Mouse (Mus musculus): ENCODE results near the gene Kcnip1. TPM values are rescaled to one million over a fixed set of nuclear protein-coding genes. Genes with fewer than 3 reads are reported as not detected.

Gene Kcnip1
- total and polyA plus RNA-seq, 2 experiments from 2014 or later = 0.05 TPM; not detected in 1

DNA sequence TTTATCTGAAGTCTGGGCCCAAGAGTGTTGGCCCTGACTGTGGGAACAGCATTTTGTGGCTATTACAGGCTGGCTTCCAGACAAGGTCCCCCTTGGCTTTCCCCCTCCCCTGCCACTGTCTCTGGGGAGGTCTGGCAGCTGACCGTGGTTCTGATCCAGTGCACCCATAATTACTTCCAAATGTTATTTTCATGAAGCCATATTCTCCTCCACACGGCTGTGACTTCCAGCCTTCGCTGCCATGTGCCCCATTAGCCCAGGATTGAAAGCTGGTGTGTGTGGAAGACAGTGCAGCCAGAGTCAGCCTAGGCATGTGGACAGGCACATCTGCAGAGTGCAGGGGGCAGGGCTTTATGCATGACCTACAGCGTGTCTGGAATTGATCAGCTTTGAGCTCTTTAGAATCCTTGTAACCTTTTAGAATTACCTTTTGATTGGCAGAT is 240.5 kb downstream of the Kcnip1 start:
- Histone ChIP-seq H3K4me2 (ENCODE audit: low read depth, low read length) (no peak overlapping the region), H3K9ac (replicated peaks; ENCODE audit: low read depth, low read length) (no peak overlapping the region), H3K36me3 (replicated peaks; ENCODE audit: control insufficient read depth, insufficient read depth, low read length) (no peaks in the 10 kb centered on the region), H3K4me1 (ENCODE audit: control insufficient read depth, insufficient read depth) (no peaks in the 10 kb centered on the region), H3K9me3 (replicated peaks; ENCODE audit: control insufficient read depth, low read length) (no peaks in the 10 kb centered on the region), H3K27ac (ENCODE audit: low read depth) (no peak overlapping the region), H3K27me3 (ENCODE audit: control insufficient read depth, insufficient read depth, low read length) (no peaks in the 10 kb centered on the region), H3K4me3 (ENCODE audit: low read depth, low read length) (no peak overlapping the region)
- no peak for ATAC-seq (ENCODE audit: insufficient read depth, low read depth)
- TF ChIP-seq EP300 (IDR thresholded peaks at IDR 0.05; ENCODE audit: low read depth) (no peak), CTCF (IDR thresholded peaks at IDR 0.05; ENCODE audit: low read depth) (no peak)
- DNase-seq (ENCODE audit: low spot score) = no peak
- 70% methylated on average over 4 of the region's 4 CpGs for WGBS

DNA sequence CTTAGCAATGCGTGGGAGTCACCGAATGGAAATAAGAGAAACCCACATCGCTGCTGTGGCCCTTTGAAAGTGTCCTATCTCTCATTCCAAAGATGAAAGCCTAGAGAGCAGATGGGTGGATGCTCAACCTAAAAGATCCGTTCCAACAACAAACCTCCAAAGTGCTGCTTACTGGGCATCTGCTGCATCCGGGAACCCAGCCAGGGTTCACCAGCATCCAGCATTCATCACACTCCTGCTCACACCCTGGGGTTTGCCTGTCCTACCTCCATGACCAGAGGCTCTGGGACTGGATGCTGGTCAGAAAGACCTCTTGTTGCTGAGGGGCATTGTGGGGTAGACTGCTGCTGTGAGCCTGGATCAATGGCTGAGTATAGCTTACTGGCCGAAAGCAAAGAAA is 241.4 kb downstream of the Kcnip1 start:
- Histone ChIP-seq H3K4me3 (ENCODE audit: low read depth, low read length) (no peak overlapping the region), H3K4me1 (ENCODE audit: control insufficient read depth, insufficient read depth) (no peaks in the 10 kb centered on the region), H3K27ac (ENCODE audit: low read depth) (no peak overlapping the region), H3K27me3 (ENCODE audit: control insufficient read depth, insufficient read depth, low read length) (no peaks in the 10 kb centered on the region), H3K9ac (replicated peaks; ENCODE audit: low read depth, low read length) (no peak overlapping the region), H3K9me3 (replicated peaks; ENCODE audit: control insufficient read depth, low read length) (no peaks in the 10 kb centered on the region), H3K4me2 (ENCODE audit: low read depth, low read length) (no peak overlapping the region), H3K36me3 (replicated peaks; ENCODE audit: control insufficient read depth, insufficient read depth, low read length) (no peaks in the 10 kb centered on the region)
- no peak for ATAC-seq (ENCODE audit: insufficient read depth, low read depth)
- TF ChIP-seq CTCF (IDR thresholded peaks at IDR 0.05; ENCODE audit: low read depth) (no peak), EP300 (IDR thresholded peaks at IDR 0.05; ENCODE audit: low read depth) (no peak)
- WGBS = 86% methylated on average over 6 of the region's 6 CpGs
- DNase-seq (ENCODE audit: low spot score) = no peak

DNA sequence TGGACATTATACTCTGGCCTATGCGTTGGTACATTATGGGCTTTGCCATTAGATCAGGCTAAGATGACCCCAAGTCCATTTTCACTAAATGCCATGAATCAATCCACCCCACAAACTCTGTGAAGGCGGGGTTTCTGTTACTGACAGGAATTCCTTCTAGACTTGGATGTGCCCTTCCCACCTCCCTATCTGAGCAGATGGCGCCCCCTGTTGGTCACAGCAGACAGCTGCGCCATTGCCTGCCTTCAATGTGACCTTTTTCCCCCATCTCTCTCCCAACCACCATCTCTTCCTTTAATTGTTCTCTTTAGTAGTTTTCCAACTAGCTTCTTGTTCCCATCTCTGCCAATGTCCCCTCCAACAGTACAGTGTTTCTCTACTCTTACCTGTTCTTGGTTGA is 243.0 kb downstream of the Kcnip1 start:
- no peak for ATAC-seq (ENCODE audit: insufficient read depth, low read depth)

DNA sequence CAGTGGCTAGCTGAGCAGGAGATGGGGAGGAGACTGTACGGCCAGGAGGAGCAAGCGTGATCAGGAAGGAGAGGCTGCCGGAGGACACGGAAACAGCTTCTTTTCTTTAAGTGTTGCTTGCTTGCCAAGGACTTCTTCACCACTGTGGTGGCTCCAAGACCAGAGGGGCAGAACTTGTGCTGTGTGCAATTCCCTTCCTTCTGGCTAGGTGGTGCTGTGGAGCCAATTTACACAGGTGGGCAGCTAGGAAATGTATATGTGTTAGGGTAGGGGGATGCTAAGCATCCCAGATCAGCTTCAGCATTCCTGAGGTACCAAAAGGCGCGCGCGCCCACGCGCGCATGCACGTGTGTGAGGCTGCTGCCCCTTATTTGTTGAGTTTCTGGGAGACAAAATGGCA is 243.5 kb downstream of the Kcnip1 start:
- no peak overlapping the region for H3K4me2 ChIP-seq (ENCODE audit: low read depth, low read length)
- H3K36me3 ChIP-seq (replicated peaks; ENCODE audit: control insufficient read depth, insufficient read depth, low read length) = no peaks in the 10 kb centered on the region
- no peak for DNase-seq (ENCODE audit: low spot score)
- H3K4me1 ChIP-seq (ENCODE audit: control insufficient read depth, insufficient read depth) = no peaks in the 10 kb centered on the region
- no peaks in the 10 kb centered on the region for H3K9me3 ChIP-seq (replicated peaks; ENCODE audit: control insufficient read depth, low read length)
- no peaks in the 10 kb centered on the region for H3K27me3 ChIP-seq (ENCODE audit: control insufficient read depth, insufficient read depth, low read length)
- no peak for ATAC-seq (ENCODE audit: insufficient read depth, low read depth)
- WGBS = 94% methylated on average over 12 of the region's 12 CpGs
- no peak overlapping the region for H3K27ac ChIP-seq (ENCODE audit: low read depth)
- H3K9ac ChIP-seq (replicated peaks; ENCODE audit: low read depth, low read length) = no peak overlapping the region
- no peak overlapping the region for H3K4me3 ChIP-seq (ENCODE audit: low read depth, low read length)
- TF ChIP-seq EP300 (IDR thresholded peaks at IDR 0.05; ENCODE audit: low read depth) (no peak), CTCF (IDR thresholded peaks at IDR 0.05; ENCODE audit: low read depth) (no peak; the same call in 1 of the 2 replicates)

More for the DNA sequence above, 243.0 kb downstream of the Kcnip1 start:
- WGBS = 84% methylated on average over 4 of the region's 4 CpGs
- Histone ChIP-seq H3K4me2 (ENCODE audit: low read depth, low read length) (no peak overlapping the region), H3K4me1 (ENCODE audit: control insufficient read depth, insufficient read depth) (no peaks in the 10 kb centered on the region), H3K36me3 (replicated peaks; ENCODE audit: control insufficient read depth, insufficient read depth, low read length) (no peaks in the 10 kb centered on the region), H3K9ac (replicated peaks; ENCODE audit: low read depth, low read length) (no peak overlapping the region), H3K27ac (ENCODE audit: low read depth) (no peak overlapping the region), H3K27me3 (ENCODE audit: control insufficient read depth, insufficient read depth, low read length) (no peaks in the 10 kb centered on the region), H3K4me3 (ENCODE audit: low read depth, low read length) (no peak overlapping the region), H3K9me3 (replicated peaks; ENCODE audit: control insufficient read depth, low read length) (no peaks in the 10 kb centered on the region)
- TF ChIP-seq EP300 (IDR thresholded peaks at IDR 0.05; ENCODE audit: low read depth) (no peak), CTCF (IDR thresholded peaks at IDR 0.05; ENCODE audit: low read depth) (no peak)
- no peak for DNase-seq (ENCODE audit: low spot score)

- TF ChIP-seq EP300 (IDR thresholded peaks at IDR 0.05; ENCODE audit: low read depth) (no peak), CTCF (IDR thresholded peaks at IDR 0.05; ENCODE audit: low read depth) (no peak)
- Histone ChIP-seq H3K9me3 (replicated peaks; ENCODE audit: control insufficient read depth, low read length) (no peaks in the 10 kb centered on the region), H3K9ac (replicated peaks; ENCODE audit: low read depth, low read length) (no peak overlapping the region), H3K4me1 (ENCODE audit: control insufficient read depth, insufficient read depth) (no peaks in the 10 kb centered on the region), H3K36me3 (replicated peaks; ENCODE audit: control insufficient read depth, insufficient read depth, low read length) (no peaks in the 10 kb centered on the region), H3K4me2 (ENCODE audit: low read depth, low read length) (no peak overlapping the region), H3K4me3 (ENCODE audit: low read depth, low read length) (no peak overlapping the region), H3K27ac (ENCODE audit: low read depth) (no peak overlapping the region), H3K27me3 (ENCODE audit: control insufficient read depth, insufficient read depth, low read length) (no peaks in the 10 kb centered on the region)
- WGBS = 68% methylated on average over 5 of the region's 5 CpGs
- no peak for DNase-seq (ENCODE audit: low spot score)
- ATAC-seq (ENCODE audit: insufficient read depth, low read depth) = no peak
These were observed 244.2 kb downstream of the Kcnip1 start for GRCm38 (mm10) chr11:33748754-33749153.

DNA sequence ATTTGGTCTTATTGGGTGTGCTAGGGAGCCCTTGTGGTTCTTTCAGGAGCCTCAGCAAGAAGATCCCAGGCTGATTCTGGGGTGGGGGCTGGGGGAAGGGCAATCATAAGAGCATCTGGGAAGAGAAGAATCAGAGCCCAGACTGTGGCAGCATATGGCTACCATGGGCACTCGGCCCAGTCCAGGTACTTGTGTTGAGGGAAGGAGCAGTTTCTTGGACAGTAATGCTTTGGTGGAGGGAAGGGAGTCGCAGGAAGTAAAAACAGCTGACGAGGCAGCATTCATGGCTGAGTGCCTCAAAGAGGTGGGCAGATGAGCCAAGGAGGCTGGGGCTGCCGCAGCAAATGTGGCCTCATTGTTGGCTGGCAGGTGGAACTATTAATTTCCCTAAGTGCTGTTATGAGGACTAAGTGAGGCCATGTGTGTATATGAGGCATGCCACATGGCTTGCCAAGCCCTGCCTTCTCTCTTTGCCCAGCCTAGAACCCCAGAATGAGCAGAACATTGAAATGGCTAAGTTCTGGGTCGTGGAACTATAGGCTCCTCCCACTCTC is 245.5 kb downstream of the Kcnip1 start:
- no peak for DNase-seq (ENCODE audit: low spot score)
- no peak for TF ChIP-seq EP300 (IDR thresholded peaks at IDR 0.05; ENCODE audit: low read depth)
- TF ChIP-seq CTCF (IDR thresholded peaks at IDR 0.05; ENCODE audit: low read depth) = no peak
- Histone ChIP-seq H3K9me3 (replicated peaks; ENCODE audit: control insufficient read depth, low read length) (no peaks in the 10 kb centered on the region), H3K4me2 (ENCODE audit: low read depth, low read length) (no peak overlapping the region), H3K27ac (ENCODE audit: low read depth) (no peak overlapping the region), H3K4me3 (ENCODE audit: low read depth, low read length) (no peak overlapping the region), H3K4me1 (ENCODE audit: control insufficient read depth, insufficient read depth) (no peaks in the 10 kb centered on the region), H3K36me3 (replicated peaks; ENCODE audit: control insufficient read depth, insufficient read depth, low read length) (no peaks in the 10 kb centered on the region), H3K9ac (replicated peaks; ENCODE audit: low read depth, low read length) (no peak overlapping the region), H3K27me3 (ENCODE audit: control insufficient read depth, insufficient read depth, low read length) (no peaks in the 10 kb centered on the region)
- no peak for ATAC-seq (ENCODE audit: insufficient read depth, low read depth)
- WGBS = 70% methylated on average over 5 of the region's 5 CpGs
